Mouse (Mus musculus): ENCODE data around the gene Pex6. TPM values are rescaled to one million over a fixed set of nuclear protein-coding genes. Genes with fewer than 3 reads are reported as not detected.

Gene Pex6
- total RNA-seq, 1 experiment, result 17.8 TPM

DNA sequence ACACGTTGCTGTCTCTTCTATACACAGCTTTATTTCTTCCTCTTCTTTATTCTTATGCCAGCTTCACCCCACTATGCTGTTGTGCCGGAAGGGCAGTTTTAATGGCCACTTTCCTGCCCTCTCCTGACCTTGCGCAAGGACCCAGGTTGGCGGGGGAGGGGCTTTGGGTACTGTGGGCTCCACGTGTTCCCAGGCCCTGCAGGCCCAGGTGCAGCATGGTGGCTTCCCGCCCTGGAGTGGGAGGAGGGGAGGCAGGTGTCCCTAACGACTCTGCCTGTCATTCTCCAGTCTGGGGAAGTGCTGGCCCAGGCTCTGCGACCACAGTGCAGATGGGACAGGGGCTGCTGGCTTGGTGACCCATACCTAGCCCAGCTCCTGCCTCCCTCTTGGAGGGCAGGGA is 56.6 kb downstream of the Pex6 start:
- Histone ChIP-seq H3K4me3 (ENCODE audit: insufficient read depth in 1 of 2, low read depth in 1 of 2, low read length in 2 of 2, poor library complexity in 1 of 2, severe bottlenecking in 1 of 2) (peak overlapping the region in 1 of 2 experiments; percentile 5; a peak in 1 of 4 replicates), H3K36me3 (ENCODE audit: control insufficient read depth, insufficient read depth, low read length, poor library complexity, severe bottlenecking) (no peaks in the 10 kb centered on the region), H3K9ac (ENCODE audit: insufficient read depth, low read depth, low read length, poor library complexity, severe bottlenecking) (peak overlapping the region; percentile 23; the same call in 1 of the 2 replicates), H3K4me1 (ENCODE audit: control insufficient read depth in 2 of 2, insufficient read depth in 2 of 2, low read length in 2 of 2, poor library complexity in 1 of 2) (peaks cover 0 to 15% of the 10 kb centered on the region in 2 experiments; a peak in 3 of 4 replicates), H3K27ac (ENCODE audit: insufficient read depth, low read depth, low read length, poor library complexity, severe bottlenecking) (no peak overlapping the region), H3K9me3 (ENCODE audit: control insufficient read depth, insufficient read depth, low read depth, low read length) (no peaks in the 10 kb centered on the region)
- in situ Hi-C loops (cut with MboI; ENCODE audit: low sequenced_read_pairs in 2 of 2, unreplicated experiment in 2 of 2), result no loop called here
- no peak for DNase-seq (ENCODE audit: low read depth, low spot score)
- TF ChIP-seq MAFK (IDR thresholded peaks at IDR 0.05; ENCODE audit: insufficient read depth, low read depth, low read length), result no peak
- TF ChIP-seq CHD2 (IDR thresholded peaks at IDR 0.05; ENCODE audit: low read depth, low read length), result no peak
- TF ChIP-seq ZC3H11A (IDR thresholded peaks at IDR 0.05; ENCODE audit: borderline replicate concordance, low read depth, low read length), result no peak

DNA sequence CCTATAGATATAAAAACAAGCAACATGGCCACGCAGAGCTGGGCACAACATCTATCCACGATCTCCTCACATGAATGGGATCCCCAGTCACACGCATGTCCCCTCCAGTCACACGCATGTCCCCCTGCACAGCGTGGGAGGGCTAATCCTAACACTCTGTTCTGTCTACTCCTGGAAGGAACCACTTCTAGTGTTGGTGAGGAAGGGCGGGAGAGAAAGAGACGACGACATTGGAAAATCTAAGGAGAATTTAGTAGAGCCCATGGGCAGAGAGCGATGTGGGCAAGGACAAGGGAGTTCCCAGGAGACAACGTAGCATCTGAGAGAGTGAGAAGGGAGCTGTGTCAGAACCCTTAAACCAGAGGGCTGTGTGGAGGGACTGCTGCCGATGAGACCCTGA is 59.3 kb downstream of the Pex6 start:
- Histone ChIP-seq H3K9ac (ENCODE audit: insufficient read depth, low read depth, low read length, poor library complexity, severe bottlenecking) (no peak overlapping the region; the same call in 1 of the 2 replicates), H3K4me3 (ENCODE audit: insufficient read depth in 1 of 2, low read depth in 1 of 2, low read length in 2 of 2, poor library complexity in 1 of 2, severe bottlenecking in 1 of 2) (no peak overlapping the region), H3K9me3 (ENCODE audit: control insufficient read depth, insufficient read depth, low read depth, low read length) (no peaks in the 10 kb centered on the region), H3K4me1 (ENCODE audit: control insufficient read depth in 2 of 2, insufficient read depth in 2 of 2, low read length in 2 of 2, poor library complexity in 1 of 2) (peaks cover 0 to 13% of the 10 kb centered on the region in 2 experiments; a peak in 3 of 4 replicates), H3K36me3 (ENCODE audit: control insufficient read depth, insufficient read depth, low read length, poor library complexity, severe bottlenecking) (peaks cover 8% of the 10 kb centered on the region), H3K27ac (ENCODE audit: insufficient read depth, low read depth, low read length, poor library complexity, severe bottlenecking) (no peak overlapping the region)
- DNase-seq (ENCODE audit: low read depth, low spot score), result no peak
- in situ Hi-C loops (cut with MboI; ENCODE audit: low sequenced_read_pairs in 2 of 2, unreplicated experiment in 2 of 2), result no loop called here
- TF ChIP-seq ZC3H11A (IDR thresholded peaks at IDR 0.05; ENCODE audit: borderline replicate concordance, low read depth, low read length) (no peak), MAFK (IDR thresholded peaks at IDR 0.05; ENCODE audit: insufficient read depth, low read depth, low read length) (no peak), ZNF384 (IDR thresholded peaks at IDR 0.05; ENCODE audit: low read depth, low read length) (no peak), CHD2 (IDR thresholded peaks at IDR 0.05; ENCODE audit: low read depth, low read length) (no peak), HCFC1 (IDR thresholded peaks at IDR 0.05; ENCODE audit: borderline replicate concordance, insufficient read depth, low read length) (no peak)

DNA sequence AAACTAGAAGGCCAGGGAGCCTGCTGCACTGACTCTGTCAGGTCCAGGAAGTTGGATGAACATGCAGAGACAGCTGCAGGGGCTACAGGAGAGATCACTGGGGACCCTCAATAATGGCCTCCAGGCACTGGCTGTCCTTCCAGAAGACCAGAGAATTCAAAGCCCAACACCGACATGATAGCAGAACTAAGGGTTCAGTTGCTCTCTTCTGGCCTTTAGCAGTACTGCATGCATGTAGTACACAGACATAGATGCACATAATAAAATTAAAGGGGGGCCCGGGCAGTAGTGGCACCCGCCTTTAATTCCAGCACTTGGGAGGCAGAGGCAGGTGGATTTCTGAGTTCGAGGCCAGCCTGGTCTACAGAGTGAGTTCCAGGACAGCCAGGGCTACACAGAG is 59.8 kb downstream of the Pex6 start:
- Histone ChIP-seq H3K4me3 (ENCODE audit: insufficient read depth in 1 of 2, low read depth in 1 of 2, low read length in 2 of 2, poor library complexity in 1 of 2, severe bottlenecking in 1 of 2) (no peak overlapping the region), H3K36me3 (ENCODE audit: control insufficient read depth, insufficient read depth, low read length, poor library complexity, severe bottlenecking) (peaks cover 13% of the 10 kb centered on the region), H3K27ac (ENCODE audit: insufficient read depth, low read depth, low read length, poor library complexity, severe bottlenecking) (no peak overlapping the region), H3K4me1 (ENCODE audit: control insufficient read depth in 2 of 2, insufficient read depth in 2 of 2, low read length in 2 of 2, poor library complexity in 1 of 2) (peaks cover 0 to 13% of the 10 kb centered on the region in 2 experiments; a peak in 3 of 4 replicates), H3K9me3 (ENCODE audit: control insufficient read depth, insufficient read depth, low read depth, low read length) (no peaks in the 10 kb centered on the region), H3K9ac (ENCODE audit: insufficient read depth, low read depth, low read length, poor library complexity, severe bottlenecking) (no peak overlapping the region; the same call in 1 of the 2 replicates)
- DNase-seq (ENCODE audit: low read depth, low spot score), result no peak
- TF ChIP-seq ZC3H11A (IDR thresholded peaks at IDR 0.05; ENCODE audit: borderline replicate concordance, low read depth, low read length), result no peak
- TF ChIP-seq ZNF384 (IDR thresholded peaks at IDR 0.05; ENCODE audit: low read depth, low read length), result no peak
- no peak for TF ChIP-seq HCFC1 (IDR thresholded peaks at IDR 0.05; ENCODE audit: borderline replicate concordance, insufficient read depth, low read length)
- no peak for TF ChIP-seq MAFK (IDR thresholded peaks at IDR 0.05; ENCODE audit: insufficient read depth, low read depth, low read length)
- TF ChIP-seq CHD2 (IDR thresholded peaks at IDR 0.05; ENCODE audit: low read depth, low read length), result no peak
- in situ Hi-C loops (cut with MboI; ENCODE audit: low sequenced_read_pairs in 2 of 2, unreplicated experiment in 2 of 2), result no loop called here

DNA sequence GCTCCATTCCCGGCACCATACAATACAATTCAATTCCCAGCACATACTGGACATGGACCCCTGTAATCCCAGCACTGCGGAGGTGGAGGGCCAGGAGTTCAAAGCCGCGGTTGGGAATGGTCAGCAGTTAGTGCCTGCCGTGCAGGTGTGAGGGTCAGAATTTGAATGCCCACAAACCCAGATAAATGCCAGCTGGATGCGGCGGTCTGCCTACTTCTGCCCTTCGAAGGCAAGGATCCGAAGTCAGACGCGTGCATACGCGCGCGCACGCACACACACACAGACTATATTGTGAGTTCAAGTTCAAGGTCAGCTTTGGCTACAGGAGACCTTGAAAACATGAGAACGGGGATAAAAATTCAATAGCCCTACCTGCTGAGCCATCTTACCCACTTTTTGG is 60.4 kb downstream of the Pex6 start:
- no peak for DNase-seq (ENCODE audit: low read depth, low spot score)
- H3K36me3 ChIP-seq (ENCODE audit: control insufficient read depth, insufficient read depth, low read length, poor library complexity, severe bottlenecking), result peaks cover 19% of the 10 kb centered on the region
- peaks cover 0 to 13% of the 10 kb centered on the region in 2 experiments; a peak in 3 of 4 replicates for H3K4me1 ChIP-seq (ENCODE audit: control insufficient read depth in 2 of 2, insufficient read depth in 2 of 2, low read length in 2 of 2, poor library complexity in 1 of 2)
- peak overlapping the region; percentile 18; the same call in 1 of the 2 replicates for H3K9ac ChIP-seq (ENCODE audit: insufficient read depth, low read depth, low read length, poor library complexity, severe bottlenecking)
- no peak for TF ChIP-seq ZC3H11A (IDR thresholded peaks at IDR 0.05; ENCODE audit: borderline replicate concordance, low read depth, low read length)
- H3K9me3 ChIP-seq (ENCODE audit: control insufficient read depth, insufficient read depth, low read depth, low read length), result no peaks in the 10 kb centered on the region
- H3K4me3 ChIP-seq (ENCODE audit: insufficient read depth in 1 of 2, low read depth in 1 of 2, low read length in 2 of 2, poor library complexity in 1 of 2, severe bottlenecking in 1 of 2), result peak overlapping the region; percentile 76 to 100
- in situ Hi-C loops (cut with MboI; ENCODE audit: low sequenced_read_pairs in 2 of 2, unreplicated experiment in 2 of 2), result no loop called here
- no peak overlapping the region for H3K27ac ChIP-seq (ENCODE audit: insufficient read depth, low read depth, low read length, poor library complexity, severe bottlenecking)

DNA sequence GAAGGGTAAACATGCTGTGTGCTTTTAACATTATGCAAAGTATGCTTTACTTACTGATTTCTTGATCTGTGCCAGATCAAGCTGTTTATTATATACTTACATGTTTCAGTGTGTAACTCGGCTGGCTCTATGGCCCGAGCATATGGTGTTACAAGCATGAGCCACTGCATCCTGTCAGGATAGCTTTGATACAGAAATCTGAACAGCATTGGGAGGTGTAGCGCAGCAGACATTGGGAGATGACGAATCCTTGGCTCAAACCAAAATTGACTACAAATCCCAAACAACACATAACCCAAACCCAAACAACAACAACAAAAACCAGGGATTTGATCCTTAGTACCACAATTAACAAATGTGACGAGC is 60.8 kb downstream of the Pex6 start:
- peaks cover 21% of the 10 kb centered on the region for H3K36me3 ChIP-seq (ENCODE audit: control insufficient read depth, insufficient read depth, low read length, poor library complexity, severe bottlenecking)
- no peaks in the 10 kb centered on the region for H3K9me3 ChIP-seq (ENCODE audit: control insufficient read depth, insufficient read depth, low read depth, low read length)
- DNase-seq (ENCODE audit: low read depth, low spot score), result no peak
- H3K27ac ChIP-seq (ENCODE audit: insufficient read depth, low read depth, low read length, poor library complexity, severe bottlenecking), result no peak overlapping the region
- H3K4me3 ChIP-seq (ENCODE audit: insufficient read depth in 1 of 2, low read depth in 1 of 2, low read length in 2 of 2, poor library complexity in 1 of 2, severe bottlenecking in 1 of 2), result peak overlapping the region; percentile 76 to 100
- H3K9ac ChIP-seq (ENCODE audit: insufficient read depth, low read depth, low read length, poor library complexity, severe bottlenecking), result peak overlapping the region; percentile 18; the same call in 1 of the 2 replicates
- no peak for TF ChIP-seq MAFK (IDR thresholded peaks at IDR 0.05; ENCODE audit: insufficient read depth, low read depth, low read length)
- no peak; the same call in 1 of the 2 replicates for TF ChIP-seq CHD2 (IDR thresholded peaks at IDR 0.05; ENCODE audit: low read depth, low read length)
- TF ChIP-seq ZNF384 (IDR thresholded peaks at IDR 0.05; ENCODE audit: low read depth, low read length), result no peak
- TF ChIP-seq ZC3H11A (IDR thresholded peaks at IDR 0.05; ENCODE audit: borderline replicate concordance, low read depth, low read length), result no peak
- no peak for TF ChIP-seq HCFC1 (IDR thresholded peaks at IDR 0.05; ENCODE audit: borderline replicate concordance, insufficient read depth, low read length)
- peaks cover 0 to 13% of the 10 kb centered on the region in 2 experiments; a peak in 3 of 4 replicates for H3K4me1 ChIP-seq (ENCODE audit: control insufficient read depth in 2 of 2, insufficient read depth in 2 of 2, low read length in 2 of 2, poor library complexity in 1 of 2)
- in situ Hi-C loops (cut with MboI; ENCODE audit: low sequenced_read_pairs in 2 of 2, unreplicated experiment in 2 of 2), result no loop called here

Measured in ES-E14 (cell line).